Mouse (Mus musculus): ENCODE results near the gene Prkce.

DNA sequence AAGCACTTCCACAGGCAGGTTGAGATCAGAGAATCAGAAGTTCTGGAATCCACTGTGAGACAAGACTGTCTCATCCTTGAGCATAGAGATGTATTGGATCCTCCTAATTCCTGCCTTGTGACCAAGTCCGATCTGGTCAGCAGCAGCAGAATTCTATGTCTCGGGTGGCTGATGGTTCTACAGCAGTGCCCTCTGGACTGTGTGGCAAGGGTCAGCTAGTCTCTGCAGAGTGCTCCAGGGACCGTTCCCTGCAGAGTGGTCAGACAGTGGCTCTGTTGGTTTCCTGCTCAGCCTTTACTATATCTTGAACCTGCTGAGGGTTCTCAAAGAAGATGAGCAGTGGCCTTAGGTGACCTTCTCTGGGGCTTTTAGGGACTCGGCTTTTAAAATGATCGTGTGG, 355.1 kb downstream of the Prkce start:
- no peak for TF ChIP-seq POLR2A (IDR thresholded peaks at IDR 0.05; ENCODE audit: low read depth, low read length)
- no peak for TF ChIP-seq CTCF (IDR thresholded peaks at IDR 0.05; ENCODE audit: borderline replicate concordance, insufficient read depth, low read length)
